Mouse (Mus musculus): ENCODE data around the gene Prlr. TPM values are rescaled to one million over a fixed set of nuclear protein-coding genes. Genes with fewer than 3 reads are reported as not detected.

Prlr gene
- total and polyA plus RNA-seq, 2 experiments from 2014 or later, result 0.57 to 0.90 TPM

DNA sequence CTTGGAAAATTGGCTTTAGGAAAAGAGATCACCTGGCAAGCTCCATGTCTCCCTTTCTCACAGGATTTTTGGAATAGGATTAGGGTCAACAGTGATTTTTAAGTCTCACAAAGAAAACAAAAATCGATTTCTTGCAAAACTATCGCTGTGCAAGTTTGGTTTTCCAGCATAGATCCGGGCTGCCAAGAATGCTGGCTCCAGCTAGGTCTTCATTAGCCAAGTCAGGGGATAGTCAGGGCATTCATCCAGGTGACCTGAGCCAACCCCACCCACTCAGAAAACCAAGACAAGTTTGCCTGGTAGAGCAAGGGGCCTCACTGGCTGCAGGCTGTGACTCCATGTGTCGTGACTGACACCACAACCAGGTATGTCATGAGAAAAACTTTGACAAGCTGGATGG, 72.2 kb downstream of the Prlr start:
- Histone ChIP-seq H3K4me2 (ENCODE audit: low read depth, low read length) (no peak overlapping the region), H3K36me3 (replicated peaks; ENCODE audit: control insufficient read depth, insufficient read depth, low read length) (no peaks in the 10 kb centered on the region), H3K4me1 (ENCODE audit: control insufficient read depth, insufficient read depth) (no peaks in the 10 kb centered on the region), H3K9ac (replicated peaks; ENCODE audit: low read depth, low read length) (no peak overlapping the region), H3K27ac (ENCODE audit: low read depth) (no peak overlapping the region), H3K4me3 (ENCODE audit: low read depth, low read length) (no peak overlapping the region), H3K27me3 (ENCODE audit: control insufficient read depth, insufficient read depth, low read length) (no peaks in the 10 kb centered on the region), H3K9me3 (replicated peaks; ENCODE audit: control insufficient read depth, low read length) (no peaks in the 10 kb centered on the region)
- 72% methylated on average over 4 of the region's 4 CpGs for WGBS
- no peak for TF ChIP-seq CTCF (IDR thresholded peaks at IDR 0.05; ENCODE audit: low read depth)
- no peak for TF ChIP-seq EP300 (IDR thresholded peaks at IDR 0.05; ENCODE audit: low read depth)
- ATAC-seq (ENCODE audit: insufficient read depth, low read depth) (no peak), DNase-seq (ENCODE audit: low spot score) (no peak)

DNA sequence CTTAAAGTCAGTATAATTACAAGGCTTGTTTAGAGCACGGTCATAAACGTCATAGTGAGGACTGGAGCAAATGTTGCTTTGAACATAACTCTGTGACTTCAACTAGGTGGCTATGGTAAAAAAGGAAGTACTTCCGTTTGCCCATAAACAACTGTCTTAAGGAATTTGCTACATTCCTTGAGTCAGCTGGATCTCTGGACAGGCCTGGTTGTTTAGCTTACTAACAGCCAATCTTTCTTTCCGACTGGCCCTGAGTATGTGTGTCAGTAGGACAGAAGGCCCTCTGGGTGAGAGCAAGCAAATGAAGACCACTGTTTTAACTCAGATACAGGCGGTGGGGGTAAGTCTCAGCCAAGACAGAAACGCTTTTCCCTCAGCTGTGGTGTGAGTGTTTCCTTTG, 73.7 kb downstream of the Prlr start:
- whole genome bisulfite sequencing, result 64% methylated on average over 6 of the region's 6 CpGs
- Histone ChIP-seq H3K9ac (replicated peaks; ENCODE audit: low read depth, low read length) (no peak overlapping the region), H3K27me3 (ENCODE audit: control insufficient read depth, insufficient read depth, low read length) (no peaks in the 10 kb centered on the region), H3K4me2 (ENCODE audit: low read depth, low read length) (no peak overlapping the region), H3K4me1 (ENCODE audit: control insufficient read depth, insufficient read depth) (no peaks in the 10 kb centered on the region), H3K9me3 (replicated peaks; ENCODE audit: control insufficient read depth, low read length) (no peaks in the 10 kb centered on the region), H3K36me3 (replicated peaks; ENCODE audit: control insufficient read depth, insufficient read depth, low read length) (no peaks in the 10 kb centered on the region), H3K4me3 (ENCODE audit: low read depth, low read length) (no peak overlapping the region), H3K27ac (ENCODE audit: low read depth) (no peak overlapping the region)
- DNase-seq (ENCODE audit: low spot score), result no peak
- TF ChIP-seq CTCF (IDR thresholded peaks at IDR 0.05; ENCODE audit: low read depth) (no peak), EP300 (IDR thresholded peaks at IDR 0.05; ENCODE audit: low read depth) (no peak)
- no peak for ATAC-seq (ENCODE audit: insufficient read depth, low read depth)

GRCm38 (mm10) chr15:10252526-10252925, 75.5 kb downstream of the Prlr start:
- no peak for DNase-seq (ENCODE audit: low spot score)
- Histone ChIP-seq H3K9ac (replicated peaks; ENCODE audit: low read depth, low read length) (no peak overlapping the region), H3K36me3 (replicated peaks; ENCODE audit: control insufficient read depth, insufficient read depth, low read length) (no peaks in the 10 kb centered on the region), H3K4me2 (ENCODE audit: low read depth, low read length) (no peak overlapping the region), H3K4me3 (ENCODE audit: low read depth, low read length) (no peak overlapping the region), H3K27ac (ENCODE audit: low read depth) (no peak overlapping the region), H3K4me1 (ENCODE audit: control insufficient read depth, insufficient read depth) (no peaks in the 10 kb centered on the region), H3K27me3 (ENCODE audit: control insufficient read depth, insufficient read depth, low read length) (no peaks in the 10 kb centered on the region), H3K9me3 (replicated peaks; ENCODE audit: control insufficient read depth, low read length) (no peaks in the 10 kb centered on the region)
- ATAC-seq (ENCODE audit: insufficient read depth, low read depth), result no peak
- no peak for TF ChIP-seq CTCF (IDR thresholded peaks at IDR 0.05; ENCODE audit: low read depth)
- TF ChIP-seq EP300 (IDR thresholded peaks at IDR 0.05; ENCODE audit: low read depth), result no peak
- 24% methylated on average over 1 of the region's 1 CpGs for WGBS

- Histone ChIP-seq H3K27ac (ENCODE audit: low read depth) (no peak overlapping the region), H3K9me3 (replicated peaks; ENCODE audit: control insufficient read depth, low read length) (no peaks in the 10 kb centered on the region), H3K36me3 (replicated peaks; ENCODE audit: control insufficient read depth, insufficient read depth, low read length) (no peaks in the 10 kb centered on the region), H3K27me3 (ENCODE audit: control insufficient read depth, insufficient read depth, low read length) (no peaks in the 10 kb centered on the region), H3K9ac (replicated peaks; ENCODE audit: low read depth, low read length) (no peak overlapping the region), H3K4me2 (ENCODE audit: low read depth, low read length) (no peak overlapping the region), H3K4me1 (ENCODE audit: control insufficient read depth, insufficient read depth) (no peaks in the 10 kb centered on the region), H3K4me3 (ENCODE audit: low read depth, low read length) (no peak overlapping the region)
- no peak for ATAC-seq (ENCODE audit: insufficient read depth, low read depth)
- DNase-seq (ENCODE audit: low spot score), result no peak
- 79% methylated on average over 2 of the region's 2 CpGs for WGBS
- TF ChIP-seq CTCF (IDR thresholded peaks at IDR 0.05; ENCODE audit: low read depth) (no peak), EP300 (IDR thresholded peaks at IDR 0.05; ENCODE audit: low read depth) (no peak)
Measured at GRCm38 (mm10) chr15:10262219-10262618, 85.2 kb downstream of the Prlr start.

- Histone ChIP-seq H3K4me2 (ENCODE audit: low read depth, low read length) (no peak overlapping the region), H3K27me3 (ENCODE audit: control insufficient read depth, insufficient read depth, low read length) (no peaks in the 10 kb centered on the region), H3K27ac (ENCODE audit: low read depth) (no peak overlapping the region), H3K4me1 (ENCODE audit: control insufficient read depth, insufficient read depth) (no peaks in the 10 kb centered on the region), H3K9ac (replicated peaks; ENCODE audit: low read depth, low read length) (no peak overlapping the region), H3K4me3 (ENCODE audit: low read depth, low read length) (no peak overlapping the region), H3K9me3 (replicated peaks; ENCODE audit: control insufficient read depth, low read length) (no peaks in the 10 kb centered on the region), H3K36me3 (replicated peaks; ENCODE audit: control insufficient read depth, insufficient read depth, low read length) (no peaks in the 10 kb centered on the region)
- TF ChIP-seq CTCF (IDR thresholded peaks at IDR 0.05; ENCODE audit: low read depth) (no peak), EP300 (IDR thresholded peaks at IDR 0.05; ENCODE audit: low read depth) (no peak)
- 76% methylated on average over 1 of the region's 1 CpGs for WGBS
- DNase-seq (ENCODE audit: low spot score), result no peak
- no peak for ATAC-seq (ENCODE audit: insufficient read depth, low read depth)
Measured at GRCm38 (mm10) chr15:10262641-10263040, 85.6 kb downstream of the Prlr start.

- Histone ChIP-seq H3K9ac (replicated peaks; ENCODE audit: low read depth, low read length) (no peak overlapping the region), H3K27ac (ENCODE audit: low read depth) (no peak overlapping the region), H3K4me1 (ENCODE audit: control insufficient read depth, insufficient read depth) (no peaks in the 10 kb centered on the region), H3K9me3 (replicated peaks; ENCODE audit: control insufficient read depth, low read length) (no peaks in the 10 kb centered on the region), H3K36me3 (replicated peaks; ENCODE audit: control insufficient read depth, insufficient read depth, low read length) (no peaks in the 10 kb centered on the region), H3K27me3 (ENCODE audit: control insufficient read depth, insufficient read depth, low read length) (no peaks in the 10 kb centered on the region), H3K4me2 (ENCODE audit: low read depth, low read length) (no peak overlapping the region), H3K4me3 (ENCODE audit: low read depth, low read length) (no peak overlapping the region)
- DNase-seq (ENCODE audit: low spot score) (no peak), ATAC-seq (ENCODE audit: insufficient read depth, low read depth) (no peak)
- TF ChIP-seq CTCF (IDR thresholded peaks at IDR 0.05; ENCODE audit: low read depth) (no peak), EP300 (IDR thresholded peaks at IDR 0.05; ENCODE audit: low read depth) (no peak)
- WGBS, result 62% methylated on average over 3 of the region's 3 CpGs
Measured at GRCm38 (mm10) chr15:10263420-10263819, 86.4 kb downstream of the Prlr start.

All from heart, postnatal 0 days (tissue).